In the genomic region with DNA sequence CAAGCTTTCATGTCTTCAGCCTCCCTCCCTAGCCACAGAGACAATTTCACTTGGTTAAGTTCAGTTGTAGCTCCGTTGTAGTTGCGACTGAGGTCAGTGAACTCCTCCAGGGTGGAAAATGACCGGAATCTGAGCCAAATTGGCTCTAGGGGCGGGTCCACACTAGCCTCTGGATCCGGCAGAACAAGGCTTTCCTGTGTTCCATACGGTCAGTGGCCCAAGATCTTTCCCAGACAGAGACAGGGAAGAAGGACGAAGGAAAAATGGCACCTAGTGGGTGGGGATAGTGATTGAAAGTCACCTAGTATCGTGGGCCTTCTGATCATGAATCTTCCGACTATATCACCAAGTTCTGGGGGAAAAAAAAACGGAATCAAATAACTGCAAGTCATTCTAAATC, we compare ENCODE assay signal across 8 mouse cellular contexts. TPM values are rescaled to one million over a fixed set of nuclear protein-coding genes. Genes with fewer than 3 reads are reported as not detected.
A peak's percentile ranks its signal among the peaks of the same experiment; 100 is the strongest.
DNase-seq lines count a peak whose midpoint lies in the region; ATAC-seq and TF ChIP-seq lines count a peak whose summit lies in the region.

No protein-coding gene starts in this region.

- peak overlapping the region; percentile 77 for H3K4me3 ChIP-seq in embryonic facial prominence, embryonic 15.5 days (replicated peaks)
- peak overlapping the region; percentile 87 for H3K4me3 ChIP-seq in hindbrain, embryonic 10.5 days
- peak overlapping the region; percentile 96 for H3K4me3 ChIP-seq in limb, embryonic 12.5 days (replicated peaks)
- peak overlapping the region; percentile 85 for H3K4me3 ChIP-seq in midbrain, postnatal 0 days (ENCODE audit: low read depth, low read length)

- no peaks in the 10 kb centered on the region for H3K9me3 ChIP-seq in embryonic facial prominence, embryonic 15.5 days (replicated peaks)
- no peaks in the 10 kb centered on the region for H3K9me3 ChIP-seq in hindbrain, embryonic 10.5 days
- no peaks in the 10 kb centered on the region for H3K9me3 ChIP-seq in limb, embryonic 12.5 days
- H3K9me3 ChIP-seq in midbrain, postnatal 0 days (ENCODE audit: low read length) = no peaks in the 10 kb centered on the region

- WGBS in embryonic facial prominence, embryonic 15.5 days = 20% methylated on average over 10 of the region's 10 CpGs
- WGBS in hindbrain, embryonic 10.5 days = 22% methylated on average over 10 of the region's 10 CpGs
- WGBS in limb, embryonic 12.5 days = 15% methylated on average over 10 of the region's 10 CpGs
- WGBS in midbrain, postnatal 0 days = 18% methylated on average over 10 of the region's 10 CpGs

- ATAC-seq in embryonic facial prominence, embryonic 15.5 days (ENCODE audit: insufficient number of reproducible peaks, low FRiP score, low TSS enrichment, low read depth) = no peak
- no peak for ATAC-seq in limb, embryonic 12.5 days (ENCODE audit: insufficient number of reproducible peaks, insufficient read depth, low FRiP score, low TSS enrichment, low read depth)
- no peak for ATAC-seq in midbrain, postnatal 0 days (ENCODE audit: low FRiP score)
- no peak for ATAC-seq in activated CD4-positive, CD25-positive, alpha-beta regulatory T cell, adult 4 months

- no peak for TF ChIP-seq CTCF in midbrain, postnatal 0 days (IDR thresholded peaks at IDR 0.05)

- H3K9ac ChIP-seq in embryonic facial prominence, embryonic 15.5 days = no peak overlapping the region
- no peak overlapping the region for H3K9ac ChIP-seq in limb, embryonic 12.5 days (replicated peaks)
- H3K9ac ChIP-seq in midbrain, postnatal 0 days (replicated peaks; ENCODE audit: low read length, poor library complexity, severe bottlenecking) = peak overlapping the region; percentile 95

- peaks cover 40% of the 10 kb centered on the region for H3K4me1 ChIP-seq in embryonic facial prominence, embryonic 15.5 days
- H3K4me1 ChIP-seq in hindbrain, embryonic 10.5 days (replicated peaks) = peaks cover 45% of the 10 kb centered on the region
- peaks cover 37% of the 10 kb centered on the region for H3K4me1 ChIP-seq in limb, embryonic 12.5 days (replicated peaks)
- peaks cover 15% of the 10 kb centered on the region for H3K4me1 ChIP-seq in midbrain, postnatal 0 days (ENCODE audit: insufficient read depth, low read length)

- no peak overlapping the region for H3K27ac ChIP-seq in embryonic facial prominence, embryonic 15.5 days (replicated peaks)
- H3K27ac ChIP-seq in hindbrain, embryonic 10.5 days = no peak overlapping the region; the same call in 1 of the 2 replicates
- no peak overlapping the region for H3K27ac ChIP-seq in limb, embryonic 12.5 days
- peak overlapping the region; percentile 89 for H3K27ac ChIP-seq in midbrain, postnatal 0 days (ENCODE audit: low read depth, low read length)

- no peaks in the 10 kb centered on the region for H3K27me3 ChIP-seq in embryonic facial prominence, embryonic 15.5 days
- peaks cover 19% of the 10 kb centered on the region for H3K27me3 ChIP-seq in hindbrain, embryonic 10.5 days (ENCODE audit: insufficient read depth, poor library complexity, severe bottlenecking)
- H3K27me3 ChIP-seq in limb, embryonic 12.5 days = peaks cover 13% of the 10 kb centered on the region
- H3K27me3 ChIP-seq in midbrain, postnatal 0 days (ENCODE audit: insufficient read depth, low read length) = no peaks in the 10 kb centered on the region

- peak; percentile 25 for DNase-seq in R1 (ENCODE audit: low read depth, low spot score)
- peak; percentile 14 for DNase-seq in hindbrain, embryonic 10.5 days (ENCODE audit: low spot score)
- DNase-seq in midbrain, postnatal 0 days (ENCODE audit: low spot score) = no peak
- no peak for DNase-seq in ovary, postnatal 10 days (ENCODE audit: low spot score)
- no peak for DNase-seq in spleen, postnatal 36 days (ENCODE audit: low spot score in 2 of 2)

- H3K4me2 ChIP-seq in embryonic facial prominence, embryonic 15.5 days (replicated peaks) = peak overlapping the region; percentile 98
- peak overlapping the region; percentile 94 for H3K4me2 ChIP-seq in limb, embryonic 12.5 days
- H3K4me2 ChIP-seq in midbrain, postnatal 0 days (ENCODE audit: low read depth, low read length, poor library complexity, severe bottlenecking) = peak overlapping the region; percentile 83

- H3K36me3 ChIP-seq in embryonic facial prominence, embryonic 15.5 days = no peaks in the 10 kb centered on the region
- no peaks in the 10 kb centered on the region for H3K36me3 ChIP-seq in hindbrain, embryonic 10.5 days
- no peaks in the 10 kb centered on the region for H3K36me3 ChIP-seq in limb, embryonic 12.5 days
- no peaks in the 10 kb centered on the region for H3K36me3 ChIP-seq in midbrain, postnatal 0 days (ENCODE audit: insufficient read depth, low read length)

RNA-seq across cellular contexts. Expression of gene Farp1, which starts 0.5 kb away (rescaled TPM):
- polyA plus RNA-seq in embryonic facial prominence, embryonic 15.5 days (2015; fragmentation: Nextera tagmentation; extraction: Ambion mirVana) = 30.5 and 32.5 TPM in 2 replicates
- 25.2 and 25.8 TPM in 2 replicates for polyA plus RNA-seq in hindbrain, embryonic 10.5 days (2016; fragmentation: Nextera tagmentation; extraction: Ambion mirVana)
- polyA plus RNA-seq in limb, embryonic 12.5 days (2016; fragmentation: Nextera tagmentation; extraction: Ambion mirVana) = 58.2 and 62.1 TPM in 2 replicates
- total RNA-seq in midbrain, postnatal 0 days (2014; rRNA removed) = 99.4 and 113 TPM in 2 replicates
- polyA plus RNA-seq in midbrain, postnatal 0 days (2015; fragmentation: Nextera tagmentation; extraction: Ambion mirVana) = 38.9 and 41.8 TPM in 2 replicates
- polyA plus RNA-seq in activated CD4-positive, CD25-positive, alpha-beta regulatory T cell, adult 4 months (2017; shearing (Covaris generic)) = 1 to 10 TPM; 2.4 TPM

Comparison
In these comparisons a context has a peak if more than half of its experiments do, and no peak if none do; other contexts are left out.
1. DNase-seq: peak in R1 (single experiment) and hindbrain, embryonic 10.5 days (single experiment); none in midbrain, postnatal 0 days (single experiment), ovary, postnatal 10 days (single experiment) and spleen, postnatal 36 days (0 of 2).
2. Peak in every context shown above with its lines, with median percentiles within 50 percentile points of each other: H3K4me2 ChIP-seq and H3K4me3 ChIP-seq.